Mouse (Mus musculus): ENCODE measurements around the gene Olfr1104. TPM values are rescaled to one million over a fixed set of nuclear protein-coding genes. Genes with fewer than 3 reads are reported as not detected.

Olfr1104 gene
- polyA plus RNA-seq (2017; shearing (Covaris generic)) = not detected

DNA sequence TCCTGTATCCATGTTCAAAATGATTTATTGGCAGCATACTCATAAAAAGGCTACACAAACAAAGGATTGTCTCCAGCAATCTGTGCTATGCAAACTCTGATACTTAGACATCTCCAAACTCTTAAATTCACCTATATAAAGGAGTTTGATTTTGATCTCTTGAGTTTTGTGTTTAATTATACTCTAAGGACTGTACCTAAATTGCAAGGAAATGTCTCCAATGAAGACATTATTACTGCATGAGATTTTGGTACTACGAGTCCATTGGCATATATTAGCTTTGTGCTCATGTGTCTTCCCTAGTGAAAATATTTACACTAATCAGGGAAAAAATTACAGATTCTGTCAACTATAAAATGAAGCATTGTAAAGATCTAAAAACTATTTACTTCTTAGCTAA, at the start of gene Olfr1104:
Gene Olfr1104, minus strand, starts transcription at position 101 of the 400 bp plus-strand sequence.
- no peak for ATAC-seq

GRCm38 (mm10) chr2:87075717-87076116, 48.8 kb upstream of the Olfr1104 start, which contains the start of gene Olfr1107:
Gene Olfr1107, minus strand, starts transcription at chr2:87075817.
- no peak for ATAC-seq

- ATAC-seq = no peak
Observed at GRCm38 (mm10) chr2:87052173-87052572, 25.3 kb upstream of the Olfr1104 start, which contains the start of gene Olfr1106. Gene Olfr1106, minus strand, starts transcription at chr2:87052273.

DNA sequence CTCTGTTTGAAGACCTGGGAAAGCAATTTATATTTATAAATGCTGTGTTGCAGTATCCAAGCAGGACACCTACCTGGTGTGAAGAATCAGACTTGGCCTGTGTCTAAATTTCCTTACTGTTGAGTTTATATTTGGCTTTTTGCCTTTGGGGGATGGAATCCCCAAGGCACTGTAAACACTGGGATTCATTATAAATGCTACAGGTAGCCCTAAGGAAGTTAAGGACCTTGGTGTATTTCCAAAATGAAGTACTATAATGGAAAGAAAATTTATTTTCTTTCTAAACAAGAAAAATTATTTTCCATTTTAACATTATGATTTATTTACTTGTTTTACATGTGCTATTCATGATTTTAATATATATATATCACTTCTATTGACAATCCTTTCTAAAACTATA, 9.6 kb upstream of the Olfr1104 start, which contains the start of gene Olfr1105:
Gene Olfr1105, minus strand, starts transcription at position 101 of the 400 bp plus-strand sequence.
- no peak for ATAC-seq

DNA sequence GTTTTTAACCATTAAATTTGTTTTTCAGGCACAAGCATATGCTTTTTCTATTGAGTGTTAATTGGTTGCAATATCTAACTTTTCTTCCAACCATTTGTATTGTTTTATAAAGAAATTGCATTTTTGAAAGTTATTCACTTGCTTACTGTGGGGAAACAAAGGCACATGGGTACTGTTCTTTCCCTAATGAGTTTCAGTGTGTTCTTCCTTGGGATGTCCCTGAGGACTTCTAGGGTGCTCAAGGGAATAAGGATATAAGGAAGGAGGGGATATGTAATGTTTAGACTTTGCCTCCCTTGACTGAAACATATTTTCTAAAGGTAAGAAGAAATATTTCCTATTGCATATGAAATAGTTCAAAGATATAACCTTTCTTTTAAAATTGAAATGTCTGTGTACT, 28.8 kb downstream of the Olfr1104 start, which contains the start of gene Olfr1102:
Gene Olfr1102, plus strand, starts transcription at position 301 of the 400 bp plus-strand sequence.
- ATAC-seq = no peak

GRCm38 (mm10) chr2:86991121-86991520, 35.8 kb downstream of the Olfr1104 start, which contains the start of gene Olfr1101:
Gene Olfr1101, minus strand, starts transcription at chr2:86991221.
- ATAC-seq = no peak

- no peak for ATAC-seq
Observed at GRCm38 (mm10) chr2:86979854-86980253, 47.0 kb downstream of the Olfr1104 start, which contains the start of gene Olfr1100. Gene Olfr1100, minus strand, starts transcription at chr2:86979954.

Other genes starting within 250 kb of the Olfr1104 start
- gene Olfr1093, start 244.6 kb downstream of the Olfr1104 start, polyA plus RNA-seq (2017; shearing (Covaris generic)) = not detected
- not detected for gene Olfr141, start 217.1 kb downstream of the Olfr1104 start, polyA plus RNA-seq (2017; shearing (Covaris generic))
- not detected for gene Olfr1094, start 202.4 kb downstream of the Olfr1104 start, polyA plus RNA-seq (2017; shearing (Covaris generic))
- gene Olfr1095, start 175.4 kb downstream of the Olfr1104 start, polyA plus RNA-seq (2017; shearing (Covaris generic)) = not detected
- not detected for gene Gm13723, start 152.3 kb downstream of the Olfr1104 start, polyA plus RNA-seq (2017; shearing (Covaris generic))
- gene Olfr1097, start 134.9 kb downstream of the Olfr1104 start, polyA plus RNA-seq (2017; shearing (Covaris generic)) = not detected
- not detected for gene Olfr1098, start 102.5 kb downstream of the Olfr1104 start, polyA plus RNA-seq (2017; shearing (Covaris generic))
- gene Olfr1099, start 66.4 kb downstream of the Olfr1104 start, polyA plus RNA-seq (2017; shearing (Covaris generic)) = not detected
- gene Olfr1100, start 47.1 kb downstream of the Olfr1104 start, polyA plus RNA-seq (2017; shearing (Covaris generic)) = not detected
- not detected for gene Olfr1101, start 35.9 kb downstream of the Olfr1104 start, polyA plus RNA-seq (2017; shearing (Covaris generic))
- gene Olfr1102, start 28.7 kb downstream of the Olfr1104 start, polyA plus RNA-seq (2017; shearing (Covaris generic)) = not detected
- gene Olfr1105, start 9.5 kb upstream of the Olfr1104 start, polyA plus RNA-seq (2017; shearing (Covaris generic)) = not detected
- gene Olfr1106, start 25.2 kb upstream of the Olfr1104 start, polyA plus RNA-seq (2017; shearing (Covaris generic)) = not detected
- gene Olfr1107, start 48.7 kb upstream of the Olfr1104 start, polyA plus RNA-seq (2017; shearing (Covaris generic)) = not detected
- gene Olfr1109, start 68.9 kb upstream of the Olfr1104 start, polyA plus RNA-seq (2017; shearing (Covaris generic)) = under 1 TPM in 1 of 2 experiments, not detected in 1; 0.13 TPM
- gene Olfr259, start 87.5 kb upstream of the Olfr1104 start, polyA plus RNA-seq (2017; shearing (Covaris generic)) = not detected
- gene Olfr1110, start 113.2 kb upstream of the Olfr1104 start, polyA plus RNA-seq (2017; shearing (Covaris generic)) = not detected
- gene Olfr1111, start 125.5 kb upstream of the Olfr1104 start, polyA plus RNA-seq (2017; shearing (Covaris generic)) = not detected
- gene Olfr1112, start 160.7 kb upstream of the Olfr1104 start, polyA plus RNA-seq (2017; shearing (Covaris generic)) = not detected
- gene Olfr1113, start 181.9 kb upstream of the Olfr1104 start, polyA plus RNA-seq (2017; shearing (Covaris generic)) = not detected
- not detected for gene Olfr1115, start 220.9 kb upstream of the Olfr1104 start, polyA plus RNA-seq (2017; shearing (Covaris generic))
- gene Olfr1116, start 240.5 kb upstream of the Olfr1104 start, polyA plus RNA-seq (2017; shearing (Covaris generic)) = under 1 TPM in 1 of 2 experiments, not detected in 1; 0.13 TPM

Measured in CD4-positive, CD25-positive, alpha-beta regulatory T cell, adult 4 months (primary cell).